Mouse (Mus musculus): Measurements from ENCODE around the gene Dtnb.

- TF ChIP-seq CTCF (IDR thresholded peaks at IDR 0.05; ENCODE audit: low read depth) = no peak
- no peak for TF ChIP-seq EP300 (optimal IDR thresholded peaks at IDR 0.05)
Measured at GRCm38 (mm10) chr12:3779639-3780038, 207.5 kb downstream of the Dtnb start.

Measured in stomach, postnatal 0 days (tissue).